Mouse (Mus musculus) spleen, adult 2 months (tissue): ENCODE results near the gene Rab6b.

Source experiments
- CTCF ChIP-seq: fragments of 200-500 bp; IDR thresholded peaks from 2 replicates; pipeline ENCODE4 v1.5.1; 2011; ENCODE audit warnings: mild to moderate bottlenecking, inconsistent platforms; ENCODE audit not compliant: insufficient read depth, insufficient read length, insufficient replicate concordance; ENCODE audit errors: extremely low read depth
- POLR2A ChIP-seq: fragments of 200-500 bp; IDR thresholded peaks from 2 replicates; pipeline ENCODE4 v1.6.1; 2011; ENCODE audit warnings: low read depth, low read length, inconsistent platforms

- TF ChIP-seq CTCF (peak; percentile 31; the same call in 1 of the 2 replicates), POLR2A (no peak)
Observed at GRCm38 (mm10) chr9:103174771-103175519, 63.4 kb downstream of the Rab6b start.
